Mouse (Mus musculus): ENCODE results near the gene Wwc2.

The Wwc2 gene

GRCm38 (mm10) chr8:47899891-47900290 is 90.8 kb downstream of the Wwc2 start:
- no peak for DNase-seq

DNA sequence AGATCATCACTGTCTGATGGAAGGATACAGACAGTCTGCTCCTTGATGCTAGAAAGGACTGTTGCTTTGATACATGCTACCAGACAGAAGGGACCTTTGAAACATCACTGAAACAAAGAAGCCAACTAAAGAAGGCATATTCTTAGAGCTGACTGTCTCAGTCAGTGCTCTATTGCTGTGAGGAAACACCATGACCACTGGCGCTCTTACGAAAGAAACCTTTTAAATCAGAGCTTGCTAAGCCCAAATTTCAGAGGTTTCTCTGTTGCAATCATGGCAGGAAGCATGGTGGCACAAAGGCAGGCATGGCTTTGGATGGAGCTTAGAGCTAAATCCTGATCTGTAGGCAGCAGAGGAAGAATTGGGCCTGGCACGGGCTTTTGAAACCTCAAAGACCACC is 98.3 kb downstream of the Wwc2 start:
- no peak for DNase-seq

- no peak for DNase-seq
Observed at GRCm38 (mm10) chr8:47891641-47892040, 99.1 kb downstream of the Wwc2 start.

- no peak for DNase-seq
Observed at GRCm38 (mm10) chr8:47890814-47891210, 99.9 kb downstream of the Wwc2 start.

GRCm38 (mm10) chr8:47889936-47890813 is 100.5 kb downstream of the Wwc2 start:
- no peak for DNase-seq

- DNase-seq, result no peak
Observed at GRCm38 (mm10) chr8:47888841-47889570, 101.7 kb downstream of the Wwc2 start.

GRCm38 (mm10) chr8:47884306-47884705 is 106.4 kb downstream of the Wwc2 start:
- no peak for DNase-seq

- no peak for DNase-seq
Observed at GRCm38 (mm10) chr8:47883739-47884138, 107.0 kb downstream of the Wwc2 start.

DNA sequence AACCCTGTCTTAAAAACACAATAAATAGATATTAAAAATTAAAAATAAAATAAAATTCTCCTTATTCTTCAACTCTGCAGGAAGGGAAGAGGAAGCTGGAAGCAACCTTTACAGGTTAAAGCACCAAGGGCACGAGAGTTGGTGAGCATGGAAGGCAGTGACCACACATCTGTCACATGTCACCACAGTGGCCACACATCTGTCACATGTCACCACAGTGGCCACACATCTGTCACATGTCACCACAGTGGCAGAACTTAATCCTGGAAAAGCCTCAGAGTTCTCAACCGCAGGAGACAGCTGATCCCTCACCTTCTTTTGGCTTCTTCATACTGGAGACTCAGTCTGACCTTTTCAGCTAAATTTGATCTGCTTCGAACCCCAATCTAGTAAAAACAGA is 112.2 kb downstream of the Wwc2 start:
- no peak for DNase-seq

DNA sequence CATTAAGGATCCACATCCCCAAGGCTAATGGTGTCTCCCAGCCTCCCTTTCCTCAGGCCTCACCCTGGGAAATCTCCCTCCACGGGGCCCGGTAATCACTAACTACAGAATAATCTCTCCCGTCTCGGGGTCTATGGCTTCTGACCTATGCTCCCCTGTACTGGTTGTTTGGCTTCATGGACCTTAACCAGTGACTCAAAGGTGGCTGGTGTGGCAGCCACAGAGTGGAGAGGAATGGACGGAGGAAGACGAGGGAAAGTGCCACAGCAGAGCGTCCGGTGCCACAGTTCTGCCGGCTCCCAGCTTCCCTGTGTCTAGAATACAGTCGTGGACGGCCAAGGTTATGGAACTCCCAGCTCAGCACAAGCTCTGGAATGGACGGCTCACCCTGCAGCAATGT is 114.9 kb downstream of the Wwc2 start:
- DNase-seq, result no peak

GRCm38 (mm10) chr8:47874497-47875178 is 116.1 kb downstream of the Wwc2 start:
- DNase-seq, result no peak

- DNase-seq, result peak; percentile 25
Observed at GRCm38 (mm10) chr8:47872361-47873107, 118.2 kb downstream of the Wwc2 start.

DNA sequence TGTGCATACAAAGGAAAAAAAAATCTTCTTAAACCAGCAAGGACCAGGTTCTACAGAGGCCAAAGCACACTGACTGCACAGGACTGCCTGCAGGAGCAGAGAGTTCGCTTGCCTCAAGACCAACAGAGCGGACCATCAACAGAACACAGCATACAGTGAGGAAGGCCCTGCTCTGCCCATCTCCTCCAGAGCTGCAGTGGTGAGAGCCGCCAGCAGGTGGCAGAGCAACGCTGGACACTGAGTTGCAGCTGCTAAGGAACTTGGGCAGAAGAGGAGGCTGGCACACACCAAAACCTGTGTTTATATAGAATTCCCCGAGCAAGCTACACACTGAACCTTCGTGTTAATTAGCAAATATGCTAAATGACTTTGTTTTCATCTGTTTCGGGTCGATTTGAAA is 123.7 kb downstream of the Wwc2 start:
- peak; percentile 79 for DNase-seq

- no peak for DNase-seq
Observed at GRCm38 (mm10) chr8:47866568-47866967, 124.2 kb downstream of the Wwc2 start.

- no peak for DNase-seq
Observed at GRCm38 (mm10) chr8:47859259-47859658, 131.5 kb downstream of the Wwc2 start.

DNA sequence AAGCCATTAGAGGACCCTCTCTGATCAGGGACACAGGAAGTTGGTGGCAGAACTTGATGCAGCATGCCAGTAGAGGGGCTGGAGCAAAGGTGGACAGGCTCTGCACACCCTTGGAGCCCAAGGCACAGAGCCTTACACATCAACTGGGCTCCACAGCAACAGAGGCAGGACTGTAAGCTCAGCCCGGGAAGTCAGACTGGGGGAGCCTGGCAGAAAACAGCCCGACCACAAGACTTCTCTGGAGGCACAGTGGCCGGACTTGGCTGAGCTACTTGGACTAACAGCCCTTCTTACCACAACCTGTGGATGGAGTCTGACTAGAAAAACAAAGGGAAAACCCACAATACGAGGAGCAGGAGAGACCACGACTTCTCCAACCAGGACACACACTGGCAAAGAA is 137.4 kb downstream of the Wwc2 start:
- no peak for DNase-seq

DNA sequence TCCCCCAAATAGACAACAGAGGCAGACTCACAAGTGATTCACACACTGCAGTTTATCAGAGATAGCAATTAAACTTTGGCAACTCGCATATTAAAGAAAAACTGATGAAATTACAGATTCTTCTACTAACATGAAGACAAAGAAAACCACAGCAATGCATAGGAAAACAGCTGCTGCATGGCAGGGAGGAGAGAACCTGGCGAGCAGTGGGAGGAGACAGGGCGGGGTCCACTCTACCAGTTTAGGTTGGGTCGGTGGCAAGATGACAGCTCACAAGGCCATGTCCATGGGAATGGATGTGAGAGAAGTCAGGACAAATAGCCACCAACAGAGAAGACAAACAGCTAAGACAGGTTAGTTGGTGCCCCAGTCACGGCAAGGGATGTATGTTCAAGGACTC is 138.0 kb downstream of the Wwc2 start:
- peak; percentile 46 for DNase-seq

- peak; percentile 36 for DNase-seq
Observed at GRCm38 (mm10) chr8:47851824-47852502, 138.8 kb downstream of the Wwc2 start.

- DNase-seq, result peak; percentile 15
Observed at GRCm38 (mm10) chr8:47849842-47850241, 140.9 kb downstream of the Wwc2 start.

- DNase-seq, result no peak
Observed at GRCm38 (mm10) chr8:47847931-47848330, 142.8 kb downstream of the Wwc2 start.

GRCm38 (mm10) chr8:47847161-47847560 is 143.6 kb downstream of the Wwc2 start:
- DNase-seq, result no peak

DNA sequence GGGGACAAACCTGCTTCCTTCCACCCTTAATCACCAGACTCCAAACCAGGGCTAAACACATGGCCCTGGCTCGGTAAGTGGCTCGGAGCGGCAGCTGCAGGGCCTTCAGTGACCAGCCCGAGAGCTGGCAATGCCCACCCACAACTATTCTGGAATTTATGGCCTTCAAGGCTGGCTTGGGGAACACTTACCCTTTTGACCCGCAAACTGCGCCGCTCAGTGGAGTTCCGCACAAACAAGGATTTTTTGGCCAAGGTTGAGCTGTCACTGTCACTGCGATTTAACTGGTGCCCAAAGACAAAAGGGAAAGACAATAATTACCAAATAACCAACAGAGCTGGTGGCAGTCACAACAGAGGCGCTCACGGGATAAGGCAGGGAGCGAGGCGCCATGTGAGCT is 144.8 kb downstream of the Wwc2 start:
- no peak for DNase-seq
